Mouse (Mus musculus): ENCODE data around the gene Dbh.

Dbh gene

DNA sequence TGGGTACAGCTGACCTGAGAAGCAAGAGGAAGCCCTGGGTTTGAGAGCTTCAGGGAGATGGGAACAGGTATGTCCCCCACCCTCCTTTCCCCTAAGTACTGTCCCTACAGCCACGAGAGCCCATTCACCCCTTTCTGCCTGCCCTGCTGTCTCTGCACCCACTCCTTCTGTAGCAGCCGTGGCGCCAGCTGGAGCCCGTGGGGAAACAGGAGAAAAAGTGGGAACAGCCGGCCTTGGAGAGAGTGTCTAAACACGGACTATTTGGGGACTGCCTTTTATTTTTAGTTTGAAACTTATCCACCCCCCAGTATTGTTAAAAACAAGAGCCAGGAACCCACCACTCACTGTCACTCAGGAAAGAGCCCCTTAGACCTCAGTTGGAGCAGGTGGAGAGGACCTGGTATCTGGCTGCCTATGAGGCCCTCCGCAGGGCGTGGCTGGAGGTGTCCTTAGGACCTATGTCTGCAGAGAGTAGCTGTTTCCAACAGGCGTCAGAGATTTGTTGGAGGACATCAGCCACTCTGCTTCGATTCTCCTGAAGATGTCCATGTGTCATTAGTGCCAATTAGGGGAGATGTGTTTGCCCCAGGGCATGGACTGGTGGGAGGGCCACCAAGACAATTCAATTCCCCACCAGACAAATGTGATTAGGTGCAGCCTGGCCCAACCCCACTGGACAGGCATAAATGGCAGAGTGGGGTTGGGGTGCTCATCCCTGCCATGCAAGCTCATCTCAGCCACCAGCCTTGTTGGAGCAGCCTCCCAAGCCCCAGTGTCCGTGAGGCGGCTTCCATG lies at the start of gene Dbh:
TSS of gene Dbh (plus strand) at position 438 of the 795 bp plus-strand sequence.
- peak; percentile 81 for DNase-seq (ENCODE audit: low spot score)

DNA sequence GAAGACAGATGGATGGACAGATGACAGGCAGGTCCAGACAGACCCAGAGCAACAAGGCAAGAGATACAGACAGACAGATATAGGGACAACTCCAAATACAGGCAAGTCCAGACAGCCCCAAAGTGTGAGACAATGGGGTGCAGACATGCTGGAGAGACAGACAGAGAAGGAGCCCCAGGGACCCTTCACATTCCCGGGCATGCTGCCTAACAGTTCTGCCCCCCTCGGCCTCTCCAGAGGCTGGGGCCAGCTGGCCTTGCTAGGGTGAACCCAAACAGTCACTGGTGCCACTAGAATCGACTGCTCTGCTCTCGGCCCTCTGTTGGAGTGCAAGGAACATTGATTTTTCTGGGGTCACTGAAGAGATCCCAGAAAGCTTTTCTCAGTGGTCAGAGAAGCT lies 46.6 kb upstream of the Dbh start:
- DNase-seq (ENCODE audit: low spot score), result no peak

DNA sequence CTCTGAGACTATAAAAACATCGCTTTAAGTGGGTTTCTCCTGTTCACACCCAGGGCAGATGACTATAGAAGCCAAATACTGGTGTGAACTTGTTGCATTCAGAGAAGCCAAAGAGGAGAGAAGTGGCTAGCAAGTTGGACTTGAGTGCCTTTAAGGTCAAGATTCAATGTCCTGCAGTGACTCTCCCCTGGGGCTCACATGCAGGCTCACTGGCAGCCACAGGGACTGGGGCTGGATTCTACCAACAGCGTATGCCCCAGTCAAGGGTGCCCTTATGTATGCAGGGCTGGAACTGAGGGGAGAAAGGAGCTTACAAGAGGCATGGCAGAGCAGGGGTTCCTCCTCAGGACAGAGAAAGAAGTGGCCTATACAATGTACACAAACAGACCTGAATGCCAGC lies 45.3 kb upstream of the Dbh start:
- no peak for DNase-seq (ENCODE audit: low spot score)

- no peak for DNase-seq (ENCODE audit: low spot score)
Observed at GRCm38 (mm10) chr2:27120241-27120641, 44.8 kb upstream of the Dbh start.

- no peak for DNase-seq (ENCODE audit: low spot score)
Observed at GRCm38 (mm10) chr2:27121626-27122355, 43.2 kb upstream of the Dbh start.

DNA sequence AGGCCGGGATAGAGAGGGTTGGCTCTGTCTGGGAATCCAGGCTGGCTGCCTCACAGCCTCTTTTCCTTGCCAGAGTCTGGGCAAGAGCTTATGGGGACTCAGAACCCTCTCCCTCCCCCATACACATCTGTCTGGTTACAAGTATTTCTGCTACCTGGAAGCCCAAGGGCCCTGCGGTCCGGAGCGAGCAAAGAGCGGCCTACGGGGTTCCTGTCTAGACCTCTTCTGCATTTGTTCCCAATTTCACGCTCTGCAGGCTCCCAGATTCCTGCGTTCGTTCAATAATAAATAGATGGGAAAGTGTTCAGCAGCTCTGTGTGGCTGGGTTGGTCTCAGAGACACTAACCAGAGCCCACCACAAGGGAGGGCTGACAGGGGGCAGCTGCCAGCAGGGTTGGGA lies 42.5 kb upstream of the Dbh start:
- no peak for DNase-seq (ENCODE audit: low spot score)

GRCm38 (mm10) chr2:27123121-27123520 lies 41.9 kb upstream of the Dbh start:
- DNase-seq (ENCODE audit: low spot score), result no peak

GRCm38 (mm10) chr2:27125979-27126378 lies 39.1 kb upstream of the Dbh start:
- DNase-seq (ENCODE audit: low spot score), result peak; percentile 42

- DNase-seq (ENCODE audit: low spot score), result no peak
Observed at GRCm38 (mm10) chr2:27126496-27126895, 38.5 kb upstream of the Dbh start.

DNA sequence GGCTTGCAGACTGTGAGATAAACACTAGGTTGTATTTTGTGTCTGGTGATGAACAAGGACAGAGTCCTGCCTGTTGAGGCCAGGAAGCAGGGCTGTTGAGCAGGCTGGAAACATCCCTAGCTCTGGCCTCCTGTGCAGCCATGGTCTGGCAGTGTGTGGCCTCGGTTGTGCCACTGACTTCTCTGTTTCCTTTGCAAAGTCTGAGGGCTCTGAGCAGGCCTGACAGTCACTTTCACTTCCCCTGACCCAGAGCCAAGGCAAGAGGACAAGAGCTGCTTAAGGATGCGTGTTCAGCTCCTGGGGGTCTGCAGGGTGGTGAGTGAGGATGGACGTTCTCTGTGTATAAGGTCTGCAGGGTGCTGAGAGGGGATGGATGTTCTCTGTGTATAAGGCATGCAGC lies 36.0 kb upstream of the Dbh start:
- no peak for DNase-seq (ENCODE audit: low spot score)

GRCm38 (mm10) chr2:27135935-27136334 lies 29.1 kb upstream of the Dbh start:
- no peak for DNase-seq (ENCODE audit: low spot score)

DNA sequence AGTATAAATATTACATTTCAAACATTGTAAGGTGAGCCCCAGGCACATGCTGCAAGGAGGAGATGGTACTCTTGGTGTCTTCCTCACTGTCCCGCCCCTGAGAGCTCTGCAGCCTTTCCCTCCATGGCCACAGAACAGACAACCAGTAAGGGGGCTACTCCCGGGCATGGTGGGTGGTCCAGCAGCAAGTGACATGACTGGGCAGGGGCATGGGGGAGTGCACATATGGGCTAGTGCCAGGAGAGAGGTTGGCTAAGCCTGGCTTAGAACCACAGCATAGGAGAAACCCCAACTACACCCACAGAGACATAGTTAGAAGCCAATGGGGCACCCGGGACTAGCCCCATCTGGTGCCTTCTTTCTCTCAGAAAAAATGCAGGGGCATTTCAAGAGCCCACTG lies 28.7 kb upstream of the Dbh start:
- DNase-seq (ENCODE audit: low spot score), result no peak

GRCm38 (mm10) chr2:27136789-27137188 lies 28.2 kb upstream of the Dbh start:
- no peak for DNase-seq (ENCODE audit: low spot score)

GRCm38 (mm10) chr2:27138356-27138755 lies 26.7 kb upstream of the Dbh start:
- DNase-seq (ENCODE audit: low spot score), result no peak

GRCm38 (mm10) chr2:27141950-27142693 lies 22.9 kb upstream of the Dbh start, which contains the start of gene Fam163b:
Fam163b (minus strand) TSS chr2:27142491.
- peak; percentile 45 for DNase-seq (ENCODE audit: low spot score)

GRCm38 (mm10) chr2:27144957-27145356 lies 20.1 kb upstream of the Dbh start:
- no peak for DNase-seq (ENCODE audit: low spot score)

GRCm38 (mm10) chr2:27146840-27147239 lies 18.2 kb upstream of the Dbh start:
- DNase-seq (ENCODE audit: low spot score), result no peak

GRCm38 (mm10) chr2:27149457-27149856 lies 15.6 kb upstream of the Dbh start:
- no peak for DNase-seq (ENCODE audit: low spot score)

- DNase-seq (ENCODE audit: low spot score), result no peak
Observed at GRCm38 (mm10) chr2:27154466-27155185, 10.4 kb upstream of the Dbh start.

DNA sequence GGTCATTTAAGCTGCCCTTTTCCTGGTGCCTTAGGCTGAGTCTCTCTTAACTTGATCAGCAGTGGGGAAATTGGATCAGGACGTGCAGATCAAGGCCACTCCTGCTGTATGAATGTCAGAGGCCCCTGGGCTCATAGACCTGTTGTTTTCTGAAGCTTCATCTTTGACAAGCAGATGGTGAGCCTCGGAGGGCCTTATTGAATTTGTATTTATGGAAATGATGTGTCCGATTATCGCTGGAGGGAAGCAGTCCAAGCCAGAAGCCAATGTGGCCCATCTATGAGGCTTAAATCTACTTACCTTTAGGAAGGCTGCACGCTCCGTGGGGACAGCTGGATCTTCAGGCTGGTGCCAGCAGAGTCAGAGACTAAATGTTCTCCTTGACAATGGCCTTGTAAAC lies 8.4 kb upstream of the Dbh start:
- no peak for DNase-seq (ENCODE audit: low spot score)

DNA sequence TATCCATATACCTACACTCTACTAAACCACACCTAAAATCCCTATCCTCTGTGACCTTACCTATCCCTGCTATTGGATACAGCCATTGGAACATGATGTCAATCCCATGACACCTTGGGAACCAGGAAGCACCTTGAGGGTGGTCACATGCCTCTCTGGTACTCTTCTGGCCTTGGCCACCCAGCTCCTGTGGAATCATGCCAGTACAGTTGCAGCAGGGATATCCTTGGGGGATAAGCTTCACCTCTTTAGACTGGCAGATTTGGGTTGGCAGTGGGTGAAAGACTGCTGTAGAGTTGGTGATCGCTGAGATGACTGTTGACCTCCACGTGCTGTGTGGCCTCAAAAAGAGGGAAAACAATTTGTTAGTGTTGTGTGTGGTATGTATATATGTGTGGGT lies 3.5 kb upstream of the Dbh start:
- DNase-seq (ENCODE audit: low spot score), result no peak

DNA sequence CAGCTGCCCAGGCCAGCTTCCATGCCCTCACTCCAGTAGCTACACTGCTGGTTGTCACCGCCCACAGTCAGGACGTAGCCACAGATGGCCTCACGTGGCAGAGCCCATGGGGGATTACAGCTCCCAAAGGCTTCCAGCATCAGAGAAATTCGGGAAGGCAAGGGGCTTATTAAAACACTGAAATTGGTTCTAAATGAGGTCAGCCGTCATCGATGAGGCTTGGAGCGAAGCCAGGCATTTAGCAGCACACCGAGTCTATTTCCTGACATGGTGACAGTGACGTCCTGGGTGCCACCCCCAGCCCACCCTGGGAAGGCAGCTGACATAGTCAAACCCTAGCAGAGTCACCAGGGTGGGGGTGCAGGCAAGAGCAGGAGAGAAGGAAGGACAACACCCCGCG lies 2.4 kb upstream of the Dbh start:
- no peak for DNase-seq (ENCODE audit: low spot score)
